Mouse (Mus musculus): ENCODE results near the gene Gm9964. TPM values are rescaled to one million over a fixed set of nuclear protein-coding genes. Genes with fewer than 3 reads are reported as not detected.

Gm9964 gene
- total RNA-seq, 2 experiments from 2014 or later: 0.48 TPM; not detected in 1

- DNase-seq (ENCODE audit: low spot score in 2 of 2): peak; percentile 11 to 24
Measured at GRCm38 (mm10) chr11:79253542-79254390, 42.9 kb downstream of the Gm9964 start.

GRCm38 (mm10) chr11:79252881-79253541, 43.7 kb downstream of the Gm9964 start:
- no peak for DNase-seq (ENCODE audit: low spot score in 2 of 2)

Other genes with a start within 250 kb of the Gm9964 start
- gene Ksr1, start 150.5 kb downstream of the Gm9964 start, total RNA-seq (2021): 100 to 1,000 TPM; 213 to 230 TPM
- gene Wsb1, start 42.2 kb downstream of the Gm9964 start, total RNA-seq (2021): 10 to 100 TPM; 78.1 to 80.3 TPM
- gene Nf1, start 42.8 kb upstream of the Gm9964 start, total RNA-seq (2021): 100 to 1,000 TPM; 112 to 116 TPM
- gene Omg, start 207.2 kb upstream of the Gm9964 start, total RNA-seq (2021): 10 to 100 TPM; 79.7 to 86.5 TPM
- gene Evi2b, start 226.9 kb upstream of the Gm9964 start, total RNA-seq (2021): under 1 TPM; 0.41 to 0.54 TPM
- not detected for gene Evi2, start 233.7 kb upstream of the Gm9964 start, total RNA-seq (2021)
- 10 to 100 TPM; 28.7 to 29.7 TPM for gene Evi2a, start 233.7 kb upstream of the Gm9964 start, total RNA-seq (2021)